Mouse (Mus musculus): ENCODE measurements around the gene Slamf1.
"Not testable (repeated sequence)": the region's sequence is repeated elsewhere in the genome, so short reads cannot be mapped to it uniquely, and the experiment has no call there.

Slamf1 gene

DNA sequence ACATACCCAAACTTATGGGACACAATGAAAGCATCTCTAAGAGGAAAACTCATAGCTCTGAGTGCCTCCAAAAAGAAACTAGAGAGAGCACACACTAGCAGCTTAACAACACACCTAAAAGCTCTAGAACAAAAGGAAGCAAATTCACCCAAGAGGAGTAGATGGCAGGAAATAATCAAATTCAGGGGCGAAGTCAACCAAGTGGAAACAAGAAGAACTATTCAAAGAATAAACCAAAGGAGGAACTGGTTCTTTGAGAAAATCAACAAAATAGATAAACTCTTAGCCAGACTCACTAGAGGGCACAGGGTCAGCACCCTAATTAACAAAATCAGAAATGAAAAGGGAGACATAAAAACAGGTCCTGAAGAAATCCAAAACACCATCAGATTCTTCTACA is 44.1 kb downstream of the Slamf1 start:
- not testable (repeated sequence) for DNase-seq

DNA sequence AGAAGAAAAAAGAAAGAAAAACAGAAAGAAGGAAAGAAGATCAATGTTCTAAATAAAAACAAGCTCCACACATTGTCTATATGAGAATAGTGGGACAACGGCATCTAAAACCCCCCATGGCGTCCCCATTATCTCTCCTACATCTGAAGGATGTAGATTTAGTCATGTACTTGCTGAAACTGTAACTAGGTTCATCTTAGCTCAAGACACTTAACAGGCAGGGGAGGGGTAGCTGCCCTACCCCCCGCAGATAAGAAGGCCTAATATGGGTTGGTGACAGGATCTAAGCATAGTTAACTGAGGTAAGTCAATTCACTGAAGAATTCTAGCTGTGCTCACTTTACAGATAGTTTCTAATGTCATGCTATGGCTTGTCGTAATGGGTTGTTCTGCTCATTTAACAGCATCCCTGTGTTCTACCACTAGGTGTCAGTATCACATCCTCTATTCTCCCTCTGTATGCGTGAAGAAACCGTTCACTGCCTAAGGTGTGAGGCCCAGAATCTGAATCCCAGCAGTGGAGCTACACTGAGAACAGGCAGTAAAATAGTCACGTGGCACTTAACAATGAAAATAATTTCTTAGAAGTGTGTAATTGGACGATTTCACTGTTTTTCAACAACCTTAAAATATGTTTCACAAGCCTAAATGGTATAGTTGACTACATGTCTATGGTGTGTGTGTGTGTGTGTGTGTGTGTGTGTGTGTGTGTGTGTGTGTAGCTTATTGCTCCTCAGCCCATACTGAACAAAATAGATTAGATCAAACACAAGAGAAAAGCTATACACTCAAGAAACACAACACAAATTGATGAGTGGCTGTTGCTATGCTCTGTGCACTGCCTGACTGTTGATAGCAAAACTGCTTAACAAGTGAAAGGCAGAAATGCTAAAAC is 48.9 kb downstream of the Slamf1 start:
- peak in 1 of 2 experiments; percentile 12 for DNase-seq

DNA sequence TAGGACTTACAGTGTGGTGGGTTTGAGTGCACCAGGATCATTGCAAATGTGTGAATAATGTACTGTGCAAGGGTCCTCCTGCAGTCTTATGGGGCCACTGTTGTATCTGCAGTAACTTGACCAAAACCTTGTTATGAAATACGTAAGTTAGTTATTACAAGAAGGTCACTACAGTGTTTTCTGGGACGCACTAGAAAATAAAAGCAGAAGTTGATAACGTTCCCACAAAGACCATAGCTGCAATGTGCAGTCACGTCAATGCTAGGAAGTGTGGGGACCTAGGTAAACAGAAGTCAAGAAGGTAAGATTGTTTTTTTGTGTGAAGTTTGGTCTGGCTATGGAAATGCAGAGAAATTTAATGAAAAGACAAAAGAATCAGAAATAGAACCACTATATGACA is 50.1 kb downstream of the Slamf1 start:
- DNase-seq: no peak

DNA sequence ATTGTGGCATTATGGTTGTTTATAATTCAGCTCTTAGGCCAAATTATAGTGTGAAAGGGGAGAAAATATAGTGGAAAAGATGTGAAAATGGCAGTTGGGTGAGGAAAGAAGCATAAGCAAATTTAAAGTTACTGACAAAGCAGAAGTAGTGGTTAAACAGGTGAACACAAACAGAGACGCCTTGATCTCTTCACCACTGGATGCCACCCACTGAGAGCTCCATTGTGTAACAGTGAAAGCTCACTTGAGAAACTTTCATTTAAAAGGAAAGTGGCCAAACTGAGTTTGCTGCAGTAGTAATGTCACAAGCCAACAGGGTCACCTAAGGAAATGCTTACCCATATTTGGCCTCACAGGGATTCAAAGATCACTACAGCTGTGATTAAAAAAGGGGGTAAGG is 54.4 kb downstream of the Slamf1 start:
- no peak for DNase-seq

DNA sequence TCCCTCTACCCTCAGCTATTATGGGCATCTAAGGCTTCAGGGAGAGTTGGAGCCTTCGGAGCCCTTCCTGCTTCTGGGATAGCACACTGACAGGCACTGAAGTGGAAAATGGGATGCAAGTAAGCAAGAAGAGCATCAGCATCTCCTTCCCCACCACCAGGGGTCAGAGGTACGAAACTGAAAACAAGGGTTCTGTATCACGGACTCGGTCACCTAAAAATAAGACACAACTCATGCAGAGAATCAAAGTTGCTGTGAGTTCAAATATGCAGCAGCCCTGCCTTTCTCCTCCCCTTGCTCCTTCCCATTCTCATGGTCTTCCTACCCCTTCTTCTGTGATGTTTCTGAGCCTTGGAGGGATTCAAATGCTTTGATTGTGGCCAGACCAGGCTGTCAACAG is 58.5 kb downstream of the Slamf1 start:
- no peak for DNase-seq

DNA sequence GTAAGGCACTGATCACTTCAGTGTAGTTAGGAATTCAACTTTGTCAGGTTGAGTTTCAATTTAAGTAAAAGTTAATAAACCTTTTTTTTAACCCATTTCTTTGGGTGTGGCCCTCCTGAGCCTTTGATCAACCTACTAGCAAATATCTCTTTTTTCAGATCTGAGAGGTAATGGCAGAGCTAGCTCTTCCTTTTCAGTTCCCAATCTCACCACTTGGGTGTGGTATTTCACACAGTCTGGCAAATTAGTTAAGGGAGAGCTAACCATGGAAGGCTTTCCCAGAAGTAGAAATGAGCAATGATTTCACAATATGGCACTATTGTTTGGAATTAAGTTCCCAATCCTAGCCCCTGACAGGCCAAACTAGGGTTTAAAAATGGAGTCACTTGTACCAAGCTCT is 59.2 kb downstream of the Slamf1 start:
- no peak for DNase-seq

DNA sequence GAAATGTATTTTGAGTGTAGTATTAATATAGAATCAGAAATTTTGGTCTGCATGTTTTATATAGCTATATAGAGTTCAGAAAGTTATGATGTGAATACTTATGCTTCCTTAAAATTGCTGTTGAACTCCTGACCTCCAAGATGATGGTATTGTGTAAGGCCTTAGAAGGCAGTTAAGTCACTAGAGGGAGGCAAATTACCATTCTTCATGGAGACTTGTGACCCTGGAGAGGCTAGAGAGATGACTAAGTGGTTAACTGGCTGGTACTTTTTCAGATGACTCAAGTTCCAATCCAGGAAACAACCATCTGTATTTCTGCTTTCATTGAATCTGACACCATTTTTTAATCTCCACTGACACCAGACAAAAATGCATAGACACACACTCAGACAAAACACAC is 60.7 kb downstream of the Slamf1 start:
- no peak for DNase-seq

DNA sequence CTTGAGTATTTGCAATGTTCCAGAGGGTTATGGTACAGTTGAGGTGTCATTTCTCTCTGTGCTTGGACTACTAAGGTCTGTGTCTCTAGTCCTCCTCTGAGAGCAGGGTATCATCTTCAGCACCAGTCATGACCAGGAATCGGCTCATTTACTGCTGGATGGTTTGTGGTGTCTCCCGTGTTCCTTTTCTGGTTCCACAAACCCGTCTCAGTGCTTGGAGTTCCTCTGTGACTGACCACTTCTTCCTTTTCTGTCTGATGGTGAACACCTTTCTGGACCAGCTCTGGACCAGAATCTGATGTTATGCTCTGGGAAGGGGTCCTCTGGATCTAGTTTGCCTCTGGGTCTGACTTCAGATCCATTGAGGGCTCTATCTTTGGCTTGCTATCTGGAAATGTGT is 72.6 kb downstream of the Slamf1 start, which contains the start of gene Cd84:
Cd84 (plus strand) TSS at position 210 of the 400 bp plus-strand sequence.
- DNase-seq: no peak

DNA sequence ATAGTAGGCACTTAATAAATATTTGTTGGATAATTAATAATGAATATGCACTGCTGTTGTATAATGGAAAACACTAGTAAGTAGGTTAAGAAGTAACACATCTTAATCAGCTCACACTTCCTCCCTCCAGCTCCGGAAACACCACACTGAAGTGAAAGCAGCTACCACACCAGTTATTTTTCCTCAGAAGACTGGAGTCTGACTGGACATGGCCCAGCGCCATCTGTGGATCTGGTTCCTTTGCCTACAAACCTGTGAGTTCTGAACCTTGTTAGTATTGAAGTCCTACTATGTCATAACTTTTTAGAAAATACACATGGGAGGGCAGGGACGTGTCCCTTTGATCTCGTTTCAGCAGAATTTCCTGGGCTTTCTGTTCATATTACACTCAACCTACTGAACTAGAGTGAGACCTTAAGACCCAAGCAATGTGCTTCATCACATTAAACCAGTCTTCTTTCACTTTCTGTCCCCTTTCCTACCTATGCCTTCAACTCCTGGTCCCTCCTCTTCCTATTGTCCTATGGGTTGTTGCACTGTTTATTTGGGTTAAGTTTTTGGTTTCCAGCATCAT is 73.6 kb downstream of the Slamf1 start:
- DNase-seq: peak; percentile 21 to 30

DNA sequence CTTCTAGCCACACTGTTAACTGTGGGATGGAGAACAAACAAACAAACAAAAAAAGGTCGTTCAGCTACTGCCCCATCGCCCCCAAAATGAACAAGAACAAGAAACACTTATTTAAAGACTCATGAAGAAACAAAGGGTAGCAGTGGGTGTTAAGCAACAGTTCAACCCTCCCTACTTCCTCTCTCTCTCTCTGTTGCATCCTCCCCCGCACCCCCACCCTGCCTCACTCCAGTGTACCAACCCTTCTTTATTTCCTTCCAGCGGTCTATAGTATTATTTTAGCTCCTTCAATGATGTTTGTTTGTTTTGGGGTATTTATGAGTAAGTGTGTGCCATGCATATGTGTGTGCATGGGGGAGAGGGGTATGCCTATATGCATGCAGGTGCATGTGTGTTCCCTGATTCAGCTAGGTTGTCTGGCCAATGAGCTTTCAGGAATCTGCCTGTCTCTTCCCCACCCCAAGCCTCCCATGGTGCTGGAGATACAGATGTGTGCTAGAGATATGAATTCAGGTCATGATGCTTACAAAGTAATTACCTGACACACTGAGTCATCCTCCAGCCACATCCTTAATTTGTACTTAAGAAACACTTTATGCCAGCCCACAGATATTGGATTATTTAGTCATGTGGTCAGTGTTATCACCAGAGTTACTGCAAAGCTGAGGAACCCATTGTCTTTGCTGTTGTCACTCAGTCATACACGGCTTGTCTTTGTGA is 78.3 kb downstream of the Slamf1 start:
- DNase-seq: peak in 1 of 2 experiments; percentile 21

DNA sequence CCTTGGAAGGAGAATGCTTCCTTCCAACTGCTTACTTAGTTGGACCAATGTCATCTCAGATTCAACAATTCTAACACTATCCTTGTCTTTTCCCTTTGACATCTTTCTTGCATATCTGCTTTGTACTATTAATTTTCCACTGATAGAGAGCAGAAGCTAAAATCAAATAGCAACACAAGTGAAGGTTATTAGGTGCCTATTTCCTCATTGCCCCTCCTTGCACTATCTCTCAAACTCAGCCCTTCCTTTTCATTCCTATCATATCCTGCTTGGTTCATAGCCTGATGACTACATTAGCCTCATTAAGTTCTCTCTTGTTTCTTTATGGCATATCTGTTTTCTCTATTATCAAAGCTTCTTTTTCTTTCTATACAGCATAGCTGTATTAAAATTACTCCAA is 81.3 kb downstream of the Slamf1 start:
- DNase-seq: no peak

DNA sequence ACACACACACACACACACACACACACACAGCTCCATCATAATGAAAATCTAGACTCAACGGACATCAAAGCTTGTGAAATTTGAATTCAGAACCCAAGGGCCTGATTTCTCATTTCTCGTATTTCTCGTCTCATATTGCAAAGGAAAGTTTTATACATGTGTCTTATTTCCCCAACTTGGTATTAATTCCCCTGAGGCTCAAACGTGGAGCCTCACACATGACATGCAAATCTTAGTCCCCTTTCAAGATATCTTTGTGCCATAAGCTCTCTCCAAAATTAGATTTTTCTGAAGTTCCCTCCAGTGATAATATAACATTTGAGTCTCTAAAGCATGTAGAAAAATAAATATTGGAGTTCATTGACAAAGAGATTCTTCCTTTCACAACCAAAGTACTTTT is 81.8 kb downstream of the Slamf1 start:
- no peak for DNase-seq

DNA sequence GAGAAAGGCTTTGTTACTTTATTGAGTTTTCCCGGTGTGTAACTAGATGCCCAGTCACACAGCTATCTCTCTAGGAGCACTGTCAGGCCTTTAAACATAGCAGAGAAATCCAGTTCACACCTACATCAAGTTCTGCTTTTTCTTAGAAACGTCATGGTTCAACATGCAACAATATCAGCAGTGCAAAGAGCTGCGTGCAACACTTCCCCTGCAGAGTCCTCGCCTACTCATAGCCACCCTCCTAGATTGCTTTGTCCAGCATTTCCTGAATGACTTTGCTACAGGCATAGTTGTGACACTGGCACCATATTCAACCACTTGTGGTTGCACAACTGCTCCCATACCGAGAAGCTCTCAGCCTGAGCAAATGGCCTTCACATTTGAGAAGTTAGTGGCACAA is 82.5 kb downstream of the Slamf1 start:
- DNase-seq: peak; percentile 45 to 56
